Mouse (Mus musculus): Measurements from ENCODE around the gene Gramd1a.

The Gramd1a gene

DNA sequence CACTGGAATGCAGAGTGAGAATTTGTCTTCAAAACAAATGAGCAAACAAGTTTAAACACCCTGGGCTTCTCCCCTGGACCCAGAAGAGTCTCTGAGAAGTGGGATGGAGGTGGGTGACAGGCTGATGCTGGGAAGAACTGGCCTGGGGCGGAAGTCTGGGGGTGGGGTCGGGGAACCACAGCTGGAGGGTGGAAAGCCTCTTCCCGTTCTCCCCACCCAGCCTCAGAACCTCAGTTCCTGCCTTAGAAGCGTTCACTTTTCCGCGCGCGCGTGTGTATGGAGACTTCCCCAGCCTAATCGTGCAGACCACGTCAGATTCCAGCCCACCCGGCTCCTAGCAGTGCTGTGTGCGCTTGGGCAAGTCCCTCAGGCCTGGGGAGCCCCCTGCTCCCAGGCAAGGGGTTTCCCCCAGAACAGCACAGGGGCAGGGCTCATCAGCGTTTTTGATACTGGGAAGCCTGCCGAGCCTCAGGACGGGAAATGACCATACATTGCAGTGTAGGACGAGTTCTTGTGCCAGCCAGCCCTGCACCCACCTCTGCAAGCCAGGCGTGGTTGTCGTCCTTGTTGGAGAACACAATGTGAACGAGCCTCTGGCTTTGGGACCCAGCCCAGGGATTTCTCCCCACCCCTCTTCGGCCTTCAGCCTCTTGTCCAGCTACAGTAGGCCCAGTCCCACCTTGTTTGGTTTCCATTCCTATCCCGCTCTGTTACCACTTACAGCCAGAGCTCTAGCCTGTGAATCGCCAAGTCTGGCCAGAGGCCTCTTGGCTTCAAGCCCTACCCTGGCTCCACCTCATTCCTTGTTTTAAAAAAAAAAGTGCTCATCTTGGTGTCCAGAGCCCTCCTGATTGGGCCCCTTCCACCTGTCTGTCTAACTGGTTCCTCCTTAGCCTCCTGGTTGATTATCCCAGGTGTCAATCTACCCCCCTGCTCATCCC is 4.1 kb downstream of the Gramd1a start:
- DNase-seq (ENCODE audit: low spot score) = peak; percentile 73

DNA sequence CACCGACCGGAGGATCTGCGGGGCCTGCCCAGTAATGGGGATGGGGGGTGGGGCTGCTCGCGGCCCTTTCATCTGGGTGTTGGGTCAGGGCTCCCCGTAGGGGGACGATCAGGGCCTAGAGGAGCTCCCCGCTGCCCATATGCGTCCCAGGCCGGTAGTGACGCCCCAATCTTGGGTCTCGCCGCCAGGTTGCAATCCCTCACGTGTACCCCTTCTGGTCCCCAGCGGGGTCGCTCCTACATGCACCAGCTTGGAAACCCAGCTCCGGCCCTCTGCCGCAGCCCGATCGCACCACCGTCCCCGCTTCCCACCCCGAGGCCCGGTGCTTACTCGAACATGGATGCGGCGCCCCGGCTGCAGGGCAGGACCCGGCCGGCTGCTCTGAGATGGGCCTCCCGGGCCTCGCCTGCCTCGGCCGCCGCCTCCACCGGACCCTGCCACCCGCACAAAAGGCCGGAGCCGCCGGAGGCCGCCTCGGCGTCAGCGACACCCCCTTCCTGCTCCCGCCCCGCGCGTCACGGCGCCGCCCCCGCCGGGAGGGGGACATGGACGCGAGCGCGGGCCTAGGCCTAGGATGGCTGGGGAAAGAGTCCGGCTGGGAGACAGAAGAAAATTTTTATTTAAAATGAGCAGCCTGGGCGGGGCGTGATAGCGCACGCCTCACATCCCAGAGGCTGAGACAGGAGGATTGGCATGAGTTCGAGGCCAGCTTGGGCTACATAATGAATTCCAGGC is 5.0 kb downstream of the Gramd1a start:
- DNase-seq (ENCODE audit: low spot score) = peak; percentile 72

DNA sequence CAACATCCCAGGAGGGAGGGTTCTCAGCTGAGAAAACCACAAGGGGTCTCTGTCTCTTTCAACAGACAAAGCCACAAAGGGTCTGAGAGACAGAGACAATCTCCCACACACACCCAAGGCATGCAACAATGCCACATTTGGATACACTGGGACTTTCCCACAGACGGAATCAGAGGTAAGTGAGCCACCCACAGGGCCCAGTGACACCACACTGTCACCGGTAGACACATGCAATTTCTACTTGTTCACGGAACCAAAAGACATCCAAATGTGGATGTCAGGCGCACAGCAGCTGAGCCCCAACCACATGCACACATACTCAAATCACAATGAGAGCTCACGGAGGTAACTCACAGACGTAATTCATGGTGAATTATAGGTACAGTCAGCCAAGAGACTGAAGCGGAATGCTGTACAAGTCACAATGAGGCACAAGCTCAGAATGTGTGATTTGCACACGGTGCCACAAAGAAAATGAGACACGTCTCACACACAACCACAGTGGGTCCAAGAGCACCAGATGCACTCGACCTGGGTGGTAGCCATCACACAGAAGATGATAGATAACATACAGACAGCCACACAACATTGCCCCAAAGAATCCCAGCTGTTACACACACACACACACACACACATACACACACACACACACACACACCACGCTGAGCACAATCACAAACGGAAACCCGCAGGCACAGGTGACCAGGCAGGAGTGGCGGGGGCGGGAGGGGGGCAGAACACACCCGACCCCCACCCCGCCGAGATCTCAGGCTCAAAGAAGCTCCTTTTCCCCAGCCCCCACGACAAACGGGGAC is 5.7 kb downstream of the Gramd1a start:
- DNase-seq (ENCODE audit: low spot score) = peak; percentile 78

DNA sequence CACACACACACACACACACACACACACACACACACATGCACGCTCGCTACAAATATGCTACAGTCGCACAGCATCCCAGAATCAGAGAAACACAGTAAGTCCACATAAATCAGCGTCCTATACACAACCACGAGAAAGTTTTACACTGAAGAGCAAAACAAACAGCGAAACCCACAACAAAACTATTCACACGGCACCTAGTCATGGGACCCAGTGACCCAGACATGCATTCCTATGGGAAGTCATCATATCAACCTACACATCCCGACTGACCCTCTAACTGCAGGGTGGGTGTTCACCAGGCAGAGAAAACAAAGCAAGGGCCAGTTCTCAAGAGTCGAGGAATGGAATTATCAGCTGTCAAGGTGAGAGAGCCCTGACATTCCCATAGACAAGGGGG is 6.4 kb downstream of the Gramd1a start:
- no peak for DNase-seq (ENCODE audit: low spot score)

DNA sequence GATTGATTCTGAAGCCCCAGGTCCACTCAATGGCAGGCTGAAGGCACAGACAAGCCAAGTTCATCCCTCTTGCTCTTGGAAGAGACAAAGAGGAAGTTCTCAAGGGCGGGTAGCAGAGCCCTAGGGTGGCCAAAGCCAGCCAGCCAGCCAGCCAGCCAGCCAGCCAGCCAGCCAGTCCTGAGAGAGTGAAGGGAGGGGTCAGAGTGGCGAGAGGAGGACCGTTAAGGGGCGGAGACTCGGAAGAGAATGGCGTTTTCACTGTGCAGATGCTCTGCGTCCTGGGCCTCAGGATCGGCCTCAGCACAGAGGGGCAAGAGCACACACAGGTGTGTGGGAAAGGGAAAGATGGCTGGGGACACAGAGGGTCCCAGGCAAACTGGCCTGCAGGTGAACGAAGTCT is 6.9 kb downstream of the Gramd1a start:
- no peak for DNase-seq (ENCODE audit: low spot score)

DNA sequence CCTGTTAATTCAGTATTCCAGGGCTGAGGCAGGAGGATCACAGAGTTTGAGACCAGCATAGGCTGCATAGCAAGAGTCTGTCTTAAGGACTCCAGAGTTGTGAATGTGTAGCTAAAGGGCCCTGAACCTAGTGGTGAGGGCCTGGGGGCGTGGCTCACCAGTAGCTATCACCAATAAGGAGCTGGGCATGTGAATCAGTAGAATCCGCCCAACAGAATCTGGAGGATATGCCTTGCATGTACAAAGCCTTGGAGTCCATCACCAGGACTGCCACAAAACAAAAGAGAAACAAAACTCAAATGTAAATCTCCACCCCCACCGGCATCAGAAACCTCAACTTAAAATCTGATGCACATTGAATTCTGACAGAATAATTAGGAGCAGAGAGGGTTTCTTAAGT is 7.6 kb downstream of the Gramd1a start:
- peak; percentile 83 for DNase-seq (ENCODE audit: low spot score)

DNA sequence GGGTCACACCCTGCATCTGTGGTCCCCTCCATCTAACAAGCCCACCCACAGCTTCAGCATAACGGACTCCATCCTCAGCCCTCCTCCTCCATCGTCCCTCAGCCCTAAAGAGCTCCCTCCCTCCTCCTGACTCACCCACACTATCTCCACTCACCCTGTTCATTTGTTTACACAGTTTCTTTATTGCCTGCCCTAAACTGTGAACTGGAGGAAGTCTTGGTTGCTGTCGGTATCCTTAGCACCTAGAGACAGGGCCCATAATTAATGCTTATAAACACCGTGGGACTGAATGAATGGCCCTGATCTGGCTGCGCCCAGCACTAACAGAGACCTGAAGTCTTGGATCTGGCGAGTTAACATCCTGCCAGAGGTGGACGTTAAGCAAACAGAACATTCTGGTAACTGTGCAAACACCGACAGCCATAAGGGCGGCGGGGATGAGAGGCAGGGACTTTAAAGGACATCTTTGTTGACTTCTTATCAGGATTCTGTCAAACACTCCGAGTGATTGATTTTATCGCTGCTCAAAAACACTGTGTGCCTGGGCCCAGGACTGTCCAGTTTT is 10.0 kb downstream of the Gramd1a start:
- no peak for DNase-seq (ENCODE audit: low spot score)

DNA sequence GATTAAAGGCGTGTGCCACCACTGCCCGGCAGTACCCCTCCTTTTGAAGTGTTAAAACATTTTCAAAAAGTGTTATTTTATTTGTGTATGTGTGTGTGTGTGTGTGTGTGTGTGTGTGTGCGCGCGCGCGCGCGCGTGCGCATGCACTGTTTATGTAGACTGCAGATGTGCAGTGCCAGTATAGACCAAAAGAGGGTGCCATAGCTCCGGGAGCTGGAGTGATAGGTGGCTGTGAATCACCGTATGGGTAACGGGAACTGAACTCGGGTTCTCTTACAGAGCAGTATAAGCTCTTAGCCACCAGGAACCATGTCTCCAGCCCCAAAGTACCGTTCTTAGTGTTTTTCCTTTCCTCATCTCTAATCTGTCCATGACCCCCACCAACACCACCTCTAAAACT is 10.8 kb downstream of the Gramd1a start:
- DNase-seq (ENCODE audit: low spot score) = peak; percentile 64

DNA sequence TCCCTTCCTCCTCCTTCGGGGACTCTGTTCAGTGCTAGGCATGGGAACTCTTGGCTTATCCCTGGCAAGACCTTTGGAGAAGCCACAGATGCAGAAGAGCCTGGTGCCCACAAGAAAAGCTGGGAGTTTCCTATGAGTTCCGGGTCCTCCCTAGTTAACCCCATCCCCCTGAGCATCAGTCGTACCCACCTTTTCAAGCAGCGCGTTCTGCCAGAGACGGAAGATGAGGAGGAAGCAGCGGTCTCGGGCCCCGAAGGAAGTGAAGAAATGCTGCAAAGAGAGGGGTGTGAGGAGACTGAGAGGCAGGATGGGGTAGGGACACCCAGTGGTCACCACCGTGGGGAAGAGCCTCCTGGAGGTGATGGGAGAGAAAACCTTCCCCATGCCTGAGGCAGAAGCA is 14.8 kb downstream of the Gramd1a start:
- DNase-seq (ENCODE audit: low spot score) = no peak

DNA sequence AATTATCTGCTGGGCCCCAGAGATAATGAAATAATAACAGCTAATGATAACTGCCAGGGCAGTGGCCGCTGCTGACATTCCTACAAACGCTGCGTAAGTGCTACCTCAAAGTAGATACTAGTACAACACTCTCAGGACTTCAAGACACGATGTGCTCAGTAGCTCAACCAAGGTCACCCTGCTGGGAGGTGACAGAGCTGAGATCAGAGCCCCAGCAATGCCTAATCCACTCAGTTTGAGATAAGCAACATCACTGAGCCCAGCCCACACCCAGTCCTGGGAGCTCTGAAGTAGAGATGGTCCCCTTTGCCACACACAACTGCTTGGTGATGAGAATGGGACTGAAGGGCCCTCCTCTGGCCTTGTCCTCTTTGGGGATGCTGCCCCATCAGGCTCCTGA is 15.4 kb downstream of the Gramd1a start:
- no peak for DNase-seq (ENCODE audit: low spot score)

DNA sequence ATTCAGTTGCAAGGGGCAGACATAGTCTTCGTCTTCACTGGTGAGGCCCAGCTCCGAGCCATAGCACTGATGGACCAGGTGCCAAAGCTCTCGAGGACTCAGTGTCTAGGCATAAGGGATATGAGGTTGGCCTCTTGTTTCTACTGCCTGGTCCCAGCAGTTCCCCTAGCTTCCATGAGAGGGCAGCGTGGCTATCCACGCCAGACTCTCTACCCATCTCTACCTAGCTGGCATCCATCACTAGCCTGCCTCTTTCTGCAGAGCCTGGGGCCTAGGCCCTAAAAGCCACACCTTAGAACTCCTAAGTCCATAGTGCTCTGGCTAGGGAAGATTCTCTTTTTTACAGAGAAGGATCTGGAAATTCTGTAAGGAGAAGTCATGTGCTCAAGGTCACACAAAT is 15.9 kb downstream of the Gramd1a start:
- DNase-seq (ENCODE audit: low spot score) = peak; percentile 73

DNA sequence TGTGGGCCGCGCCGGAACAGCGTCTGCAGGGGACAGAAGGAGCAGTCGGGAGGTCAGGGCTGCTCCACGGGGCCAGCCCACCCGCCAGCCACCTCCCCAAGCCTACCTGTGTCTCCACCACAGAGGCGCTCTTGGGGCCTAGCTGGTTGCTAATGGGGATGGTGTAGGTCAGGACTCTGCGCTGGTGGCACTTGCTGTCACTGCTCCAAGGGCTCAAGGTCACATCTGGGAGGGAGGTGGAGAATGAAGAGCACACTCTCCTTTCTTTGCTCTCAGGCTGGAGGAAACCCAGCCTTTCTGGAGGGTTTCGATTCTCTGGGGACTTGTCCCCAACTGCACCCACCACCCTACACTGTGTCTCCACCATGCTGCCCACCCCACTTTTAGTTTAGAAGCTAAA is 20.0 kb downstream of the Gramd1a start:
- DNase-seq (ENCODE audit: low spot score) = no peak

DNA sequence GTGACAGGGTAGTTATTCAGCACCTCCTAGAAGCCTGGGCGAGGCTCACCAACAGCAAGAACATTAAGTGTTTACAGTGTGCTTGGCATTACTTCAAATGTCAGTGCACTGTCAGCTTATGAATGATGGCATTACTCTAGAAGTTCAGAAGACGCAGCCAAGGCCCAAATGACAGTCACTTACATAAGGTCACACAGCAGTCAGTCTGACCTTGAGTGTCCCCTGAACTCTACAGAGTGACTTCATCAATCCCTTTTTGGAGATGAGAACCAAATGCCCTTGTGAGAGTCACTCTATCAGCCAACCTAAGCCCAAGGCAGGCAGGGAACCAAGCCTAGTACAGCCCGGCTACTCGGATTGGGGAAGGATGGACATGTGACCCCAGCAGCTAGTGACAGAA is 23.8 kb downstream of the Gramd1a start:
- DNase-seq (ENCODE audit: low spot score) = no peak

DNA sequence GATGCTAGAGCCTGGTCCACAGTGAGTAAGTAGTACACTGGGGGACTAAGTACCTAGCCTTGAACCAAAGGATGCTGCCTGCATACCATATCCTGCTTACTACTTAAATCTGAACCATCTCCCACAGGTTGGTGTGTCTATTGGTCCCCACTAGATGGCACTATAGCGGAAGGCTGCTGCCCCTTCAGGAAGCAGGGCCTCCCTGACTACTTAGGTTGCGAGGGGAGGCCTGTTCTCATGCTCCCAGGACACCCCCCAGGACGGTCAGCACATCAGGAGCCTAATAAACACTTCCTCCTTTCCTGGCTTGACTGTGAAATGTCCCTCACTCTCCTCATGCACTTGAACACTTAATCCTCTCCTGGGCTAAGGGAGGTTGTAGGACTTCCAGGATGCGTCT is 24.9 kb downstream of the Gramd1a start:
- peak; percentile 76 for DNase-seq (ENCODE audit: low spot score)

DNA sequence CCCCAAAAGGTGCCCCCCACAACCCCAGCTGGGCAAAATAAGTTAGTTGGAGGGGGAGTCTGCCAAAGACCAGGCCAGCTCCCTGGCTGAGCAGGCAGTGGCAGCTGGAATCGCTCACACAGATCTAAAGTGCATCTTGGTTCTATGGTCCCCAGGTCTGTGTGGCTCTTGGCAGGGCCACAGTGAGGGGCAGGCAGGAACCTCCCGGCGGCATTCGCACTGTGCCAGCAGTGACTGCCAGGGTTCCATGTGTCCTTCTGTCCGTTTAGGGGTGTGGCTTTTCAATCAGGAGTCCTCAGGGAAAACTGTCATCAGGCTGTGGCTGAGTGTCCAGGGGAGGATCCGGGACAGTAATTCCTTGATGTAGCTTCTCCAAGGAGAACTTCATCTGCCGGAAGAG is 25.5 kb downstream of the Gramd1a start:
- no peak for DNase-seq (ENCODE audit: low spot score)

DNA sequence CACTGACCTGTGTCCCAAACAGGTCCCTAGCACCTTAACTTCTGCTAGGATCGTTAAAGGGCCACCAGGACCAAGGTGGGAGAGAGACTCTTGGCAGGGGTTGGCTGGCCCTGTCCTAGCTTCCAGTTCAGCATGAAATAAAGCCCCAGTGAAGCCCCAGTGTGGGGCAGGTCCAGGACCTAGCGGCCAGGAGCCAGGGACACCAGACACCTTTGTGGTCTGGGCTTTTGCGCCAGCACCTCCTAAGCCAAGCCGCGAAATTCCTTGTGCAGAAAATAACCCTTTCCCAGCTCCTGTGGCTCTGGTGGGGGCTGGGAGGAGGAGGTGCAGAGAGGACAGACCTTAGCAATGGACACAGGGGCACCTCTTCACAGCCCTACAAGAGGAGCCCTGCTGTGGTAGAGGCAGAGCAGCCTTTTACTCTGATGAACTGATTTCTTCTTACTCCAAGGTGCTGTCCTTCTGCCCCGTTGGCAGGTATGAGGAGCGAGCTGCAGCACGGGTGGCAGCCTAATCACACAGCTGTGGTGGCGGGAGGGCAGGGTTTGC is 27.5 kb downstream of the Gramd1a start:
- no peak for DNase-seq (ENCODE audit: low spot score)

DNA sequence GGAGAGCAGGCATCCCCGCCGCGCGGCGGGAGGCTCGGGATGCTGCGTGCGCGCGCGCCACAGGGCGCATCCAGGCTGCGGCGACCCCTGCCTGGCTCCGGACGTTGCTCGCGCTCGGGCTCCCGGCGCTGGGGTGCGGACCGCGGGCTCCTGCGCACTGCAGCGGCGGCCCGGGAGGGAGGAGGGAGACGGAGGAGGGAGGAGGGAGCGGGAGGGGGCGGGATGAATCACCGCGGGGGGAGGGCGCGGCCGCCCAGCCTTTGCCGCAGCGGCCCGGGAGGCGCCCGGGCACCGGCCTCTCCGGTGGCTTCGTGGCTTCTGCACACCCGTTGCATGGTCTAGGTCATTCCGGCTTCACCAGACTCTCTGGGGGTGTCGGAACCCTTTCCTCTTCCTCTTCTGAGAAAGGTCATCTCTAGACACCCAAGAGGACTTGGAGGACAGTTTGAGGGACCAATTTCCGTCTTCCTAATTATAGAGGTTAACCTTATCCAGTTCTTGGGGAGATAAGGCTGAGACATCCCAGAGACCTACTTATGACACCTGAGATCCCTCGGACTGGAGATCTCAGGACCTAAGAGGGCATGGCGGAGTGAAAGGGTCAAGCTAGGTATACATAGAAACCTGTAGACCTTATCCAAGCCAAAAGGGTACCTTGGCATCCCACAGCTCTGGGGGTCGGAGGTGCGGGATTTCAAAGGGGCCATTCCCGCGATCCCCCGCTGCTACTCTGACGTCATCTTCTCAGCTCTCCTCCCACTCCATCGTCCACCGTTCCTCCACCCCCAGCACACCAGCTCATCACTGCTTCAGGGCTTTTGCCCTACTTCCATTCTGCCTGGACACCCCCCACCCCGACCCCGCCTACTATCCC is 28.6 kb downstream of the Gramd1a start, which contains the start of gene Scn1b:
TSS of gene Scn1b (minus strand) at position 153 of the 874 bp plus-strand sequence.
- DNase-seq (ENCODE audit: low spot score) = no peak

DNA sequence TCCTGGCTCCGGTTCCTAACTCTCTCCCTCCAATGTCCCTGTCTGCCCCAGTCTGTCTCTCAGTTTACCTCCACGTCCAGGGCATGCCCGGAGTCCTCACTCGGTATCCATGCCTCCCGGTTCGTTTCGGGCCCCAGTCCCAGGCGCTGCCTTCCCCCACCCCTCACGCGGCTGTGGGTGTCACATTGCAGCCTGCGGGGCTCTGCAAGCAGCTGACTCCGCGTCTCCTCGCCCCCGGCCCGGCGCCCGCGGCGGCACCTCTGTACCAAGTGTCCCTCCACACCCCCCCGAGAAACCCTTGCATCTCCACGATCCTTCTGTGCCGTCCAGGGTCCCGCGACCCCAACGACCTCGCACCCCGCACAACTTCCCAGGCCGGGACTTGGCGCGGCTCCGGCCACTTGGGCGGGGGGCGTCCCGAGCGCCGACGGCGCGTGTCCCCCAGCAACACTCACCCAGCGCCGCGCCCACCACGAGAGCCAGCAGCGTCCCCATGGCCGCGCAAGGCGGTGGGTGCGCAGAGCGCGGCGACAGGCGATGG is 29.4 kb downstream of the Gramd1a start:
- DNase-seq (ENCODE audit: low spot score) = no peak

DNA sequence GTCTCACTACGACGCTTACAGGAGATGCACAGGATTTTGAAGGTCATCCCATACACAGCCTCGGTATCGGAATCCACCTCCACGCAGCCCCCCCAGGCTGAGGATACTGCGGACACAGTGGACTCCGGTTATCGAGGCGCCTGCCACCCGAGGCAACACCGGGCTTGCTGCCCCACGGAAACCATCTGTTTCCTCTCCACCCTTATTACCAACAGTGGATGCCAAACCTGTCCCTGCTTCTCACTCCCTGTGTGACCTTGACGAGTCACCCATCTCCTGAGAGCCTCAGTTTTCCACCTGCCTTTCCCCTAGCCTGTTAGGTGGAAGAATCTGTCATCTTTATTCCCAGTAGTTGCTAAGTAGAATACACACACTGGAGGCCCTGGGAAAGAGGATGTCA is 30.6 kb downstream of the Gramd1a start:
- no peak for DNase-seq (ENCODE audit: low spot score)

DNA sequence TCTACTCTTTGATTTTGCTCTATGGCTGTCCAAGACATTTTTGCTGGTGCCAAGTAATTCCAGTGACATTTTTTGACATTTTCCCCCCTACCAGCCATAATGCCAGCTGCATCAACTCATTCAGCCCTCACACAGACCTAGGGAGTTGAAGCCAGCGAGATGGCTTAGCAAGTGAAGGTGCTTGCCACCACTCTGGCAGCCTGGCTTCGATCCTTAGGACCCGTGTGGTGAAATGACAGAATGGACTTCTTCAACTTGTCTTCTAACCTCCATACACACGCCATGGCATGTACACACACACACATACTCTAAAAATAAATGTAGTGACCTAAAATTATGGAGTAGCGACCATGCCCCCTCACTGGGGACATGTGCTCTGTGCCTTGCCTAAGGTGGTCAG is 31.3 kb downstream of the Gramd1a start:
- DNase-seq (ENCODE audit: low spot score) = no peak
